Mouse (Mus musculus): ENCODE results near the gene Cyp2d34. TPM values are rescaled to one million over a fixed set of nuclear protein-coding genes. Genes with fewer than 3 reads are reported as not detected.

Cyp2d34 gene
- not detected in 2 replicates for total RNA-seq (2021)
- long read RNA-seq, result 0 reads

DNA sequence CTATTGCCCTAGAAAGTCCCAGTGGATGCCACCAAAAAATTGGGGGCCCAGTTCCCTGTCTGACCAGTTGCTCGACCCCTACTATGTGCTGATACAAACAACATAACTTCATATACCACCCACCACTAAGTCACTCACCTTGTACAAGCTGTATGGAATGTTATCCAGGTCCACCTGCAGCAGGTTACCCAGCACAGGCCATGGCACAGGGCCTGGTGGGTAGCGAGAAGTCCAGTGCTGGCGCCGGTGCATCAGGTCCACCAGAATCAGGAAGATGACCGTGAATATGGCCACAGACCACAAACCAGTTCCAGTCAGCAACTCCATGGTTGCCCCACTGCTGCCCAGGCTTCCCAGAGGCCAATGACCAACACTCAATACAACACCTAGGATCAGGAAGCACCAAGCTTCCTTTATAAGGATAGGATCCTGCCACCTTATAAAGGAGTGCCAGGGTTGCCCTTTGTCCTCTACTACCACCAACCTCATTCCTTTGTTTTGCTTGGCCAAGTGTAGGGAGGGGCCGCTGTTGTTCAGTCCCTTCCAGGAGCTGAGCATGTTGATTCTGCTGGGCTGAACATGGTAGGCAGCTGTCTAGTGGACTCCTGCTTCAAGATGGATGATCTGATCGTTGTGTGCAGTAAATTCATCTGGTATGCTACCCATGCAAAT is at the start of gene Cyp2d34:
Gene Cyp2d34 (minus strand): TSS at position 416 of the 672 bp plus-strand sequence.
- no peak for DNase-seq

- no peak for DNase-seq
Measured at GRCm38 (mm10) chr15:82656346-82656745, 35.6 kb upstream of the Cyp2d34 start.

DNA sequence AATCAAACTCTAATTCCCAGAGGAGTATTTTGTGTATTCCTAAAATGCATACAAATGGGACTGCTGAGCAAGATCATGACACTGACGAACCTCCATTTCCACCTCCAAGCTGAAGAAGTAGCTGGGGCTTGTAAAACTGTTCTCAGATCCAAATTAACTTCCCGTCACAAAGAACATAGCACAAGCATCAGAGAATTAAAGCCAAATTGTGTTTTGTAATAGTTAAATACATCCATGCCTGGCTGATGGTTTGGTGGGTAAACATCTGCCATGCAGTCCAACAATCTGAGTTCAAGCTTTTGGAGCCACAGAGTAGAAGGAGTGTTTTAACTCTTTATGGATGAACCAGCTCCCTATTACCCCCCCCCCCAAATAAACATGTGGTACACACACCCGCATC is 23.6 kb upstream of the Cyp2d34 start:
- no peak for DNase-seq

GRCm38 (mm10) chr15:82643771-82644170 is 23.0 kb upstream of the Cyp2d34 start:
- no peak for DNase-seq

DNA sequence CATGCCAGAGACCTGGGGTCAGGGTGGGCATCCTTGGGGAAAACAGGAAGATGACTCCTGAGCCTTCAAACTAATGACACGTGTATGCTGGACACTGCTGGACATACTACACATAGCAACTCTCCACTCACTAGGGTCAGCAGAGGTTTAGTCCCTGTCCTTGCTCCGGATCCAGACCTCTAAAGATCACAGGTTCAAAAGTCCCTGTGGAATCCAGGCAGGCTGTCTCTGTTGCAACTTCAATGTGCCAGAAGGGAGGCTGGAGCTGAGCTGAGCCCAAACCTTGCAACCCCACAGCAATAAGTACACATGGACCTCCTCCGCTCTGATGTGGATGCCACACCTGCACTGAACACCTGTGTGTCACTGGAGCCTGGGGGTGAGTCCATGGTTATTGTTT is 22.0 kb upstream of the Cyp2d34 start:
- no peak for DNase-seq

DNA sequence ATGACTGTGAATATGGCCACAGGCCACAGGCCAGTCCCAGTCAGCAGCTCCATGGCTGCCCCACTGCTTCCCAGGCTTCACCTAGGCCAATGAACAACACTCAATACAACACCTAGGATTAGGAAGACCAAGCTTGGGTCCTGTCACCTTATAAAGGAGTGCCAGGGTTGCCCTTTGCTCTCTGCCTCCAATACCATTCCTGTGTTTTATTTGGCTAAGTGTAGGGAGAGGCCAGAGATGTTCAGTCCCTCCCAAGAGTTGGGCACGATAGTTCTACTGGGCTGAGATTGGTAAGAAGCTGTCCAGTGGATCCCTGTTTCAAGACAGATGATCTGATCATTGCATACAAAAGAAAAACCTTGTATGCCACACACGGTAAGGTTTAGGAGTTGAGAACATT is 21.2 kb upstream of the Cyp2d34 start:
- DNase-seq, result no peak

DNA sequence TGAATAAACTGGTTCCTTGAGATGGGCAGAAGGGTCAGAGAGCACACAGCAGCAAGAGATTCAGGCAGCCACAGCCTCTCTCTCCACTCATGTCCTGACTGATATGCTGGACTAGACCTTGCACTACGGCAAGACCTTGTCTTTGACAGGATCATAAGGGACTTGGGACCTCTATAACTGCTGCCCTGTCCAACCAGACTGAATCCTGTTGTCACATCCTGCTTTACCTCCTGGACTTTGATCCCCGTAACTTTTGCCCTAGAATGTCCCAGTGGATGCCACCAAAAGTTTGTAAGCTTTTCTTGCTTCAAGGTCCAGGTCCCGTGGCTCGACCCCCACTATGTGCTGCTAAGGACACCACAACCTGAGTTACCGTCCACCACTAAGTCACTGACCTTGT is 20.6 kb upstream of the Cyp2d34 start:
- no peak for DNase-seq

GRCm38 (mm10) chr15:82640201-82640600 is 19.5 kb upstream of the Cyp2d34 start:
- no peak for DNase-seq

DNA sequence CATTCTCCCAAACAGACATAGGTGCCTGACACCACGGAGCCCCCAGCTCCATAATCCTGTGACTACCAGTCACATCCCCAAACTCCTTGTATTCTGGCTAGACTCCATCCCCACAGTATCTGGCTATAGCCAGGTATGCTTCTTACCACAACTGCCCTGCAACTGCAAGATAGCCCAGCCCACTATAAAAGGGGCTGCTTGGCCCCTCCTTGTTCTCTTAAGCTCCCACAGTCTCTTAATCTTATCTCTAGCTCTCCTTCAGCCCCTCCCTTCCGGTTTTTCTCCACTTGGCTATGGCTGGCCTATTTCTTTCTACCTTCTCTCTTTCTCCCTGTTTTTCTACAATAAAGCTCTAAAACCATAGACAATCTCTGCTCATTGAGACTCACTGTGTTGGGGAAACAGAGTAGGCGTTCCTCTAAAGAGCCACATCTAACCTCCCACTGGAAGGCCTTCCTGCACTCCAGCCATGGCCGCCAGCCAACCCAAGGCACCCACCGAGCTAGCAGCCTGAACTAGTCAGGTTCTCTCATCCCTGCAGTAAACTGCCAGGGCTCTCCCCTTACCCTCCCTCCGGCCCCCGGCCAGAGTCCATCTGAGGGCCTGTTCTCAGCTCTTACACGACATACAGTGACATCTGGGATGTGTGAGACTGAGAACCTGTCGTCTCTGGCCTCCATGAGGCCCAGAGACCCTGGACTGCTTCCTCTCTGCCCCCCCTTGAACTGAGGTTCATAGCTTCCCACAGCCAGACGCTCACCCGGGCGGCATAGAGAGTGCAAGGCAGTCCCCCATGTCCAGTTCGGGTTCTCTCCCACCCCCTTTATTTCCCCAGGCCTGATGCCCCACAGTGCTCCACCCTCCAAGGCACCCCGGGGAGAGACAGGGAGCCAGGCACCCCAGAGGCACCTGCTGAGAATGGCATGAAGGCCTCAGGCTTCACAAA is 16.7 kb upstream of the Cyp2d34 start:
- no peak for DNase-seq

GRCm38 (mm10) chr15:82634976-82635375 is 14.2 kb upstream of the Cyp2d34 start:
- DNase-seq, result no peak

- DNase-seq, result no peak
Measured at GRCm38 (mm10) chr15:82621993-82622392, 1.2 kb upstream of the Cyp2d34 start.

DNA sequence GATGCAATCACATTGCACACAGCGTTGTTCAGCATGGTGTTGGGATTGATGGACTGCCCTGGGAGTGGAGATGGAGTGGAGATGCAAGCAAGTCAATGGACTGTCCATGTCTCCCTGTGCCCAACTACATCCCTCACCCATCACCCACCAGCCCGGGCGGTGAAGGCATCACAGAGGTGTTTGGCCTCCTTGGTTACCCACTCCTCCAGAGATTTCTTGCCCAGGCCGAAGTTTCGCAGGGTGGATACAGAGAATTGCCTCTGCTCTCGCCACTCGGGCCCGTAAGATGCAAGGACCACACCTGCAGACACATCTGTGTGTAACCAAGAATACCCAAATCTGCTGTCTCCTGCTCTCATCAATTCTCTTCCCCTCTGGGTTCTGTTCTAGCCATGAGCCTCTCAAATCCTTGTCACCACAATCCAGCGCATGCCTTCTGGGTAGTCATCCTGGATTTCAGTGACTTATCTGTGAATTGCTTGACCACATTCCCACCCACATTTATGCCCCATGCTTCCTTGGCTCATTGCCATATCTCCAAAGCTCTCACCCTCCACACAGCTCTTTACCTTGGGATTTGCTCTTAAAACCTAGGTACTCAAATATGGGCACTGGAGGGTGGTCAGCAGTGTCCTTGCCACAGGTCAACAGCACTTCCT is 2.3 kb downstream of the Cyp2d34 start:
- no peak for DNase-seq

DNA sequence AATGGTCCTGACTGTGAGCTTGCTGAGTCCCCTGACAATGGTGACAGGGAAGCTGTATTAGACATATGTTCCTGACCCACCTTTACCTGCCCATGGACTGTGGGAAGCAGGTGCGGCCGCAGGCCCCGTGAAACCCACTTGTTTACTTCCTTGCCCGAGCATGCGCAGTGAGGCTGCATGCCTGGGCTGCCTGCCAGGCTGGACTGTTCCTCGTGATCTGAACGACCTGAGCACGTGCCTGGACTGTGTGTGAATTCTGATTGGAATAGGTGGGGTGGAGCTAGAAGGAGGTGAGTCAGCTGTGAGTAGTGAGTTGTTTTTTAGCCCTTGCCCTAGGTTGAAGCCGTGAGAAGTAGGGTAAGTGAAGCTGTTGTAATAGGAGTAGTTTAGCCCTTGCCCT is 38.1 kb downstream of the Cyp2d34 start:
- no peak for DNase-seq

DNA sequence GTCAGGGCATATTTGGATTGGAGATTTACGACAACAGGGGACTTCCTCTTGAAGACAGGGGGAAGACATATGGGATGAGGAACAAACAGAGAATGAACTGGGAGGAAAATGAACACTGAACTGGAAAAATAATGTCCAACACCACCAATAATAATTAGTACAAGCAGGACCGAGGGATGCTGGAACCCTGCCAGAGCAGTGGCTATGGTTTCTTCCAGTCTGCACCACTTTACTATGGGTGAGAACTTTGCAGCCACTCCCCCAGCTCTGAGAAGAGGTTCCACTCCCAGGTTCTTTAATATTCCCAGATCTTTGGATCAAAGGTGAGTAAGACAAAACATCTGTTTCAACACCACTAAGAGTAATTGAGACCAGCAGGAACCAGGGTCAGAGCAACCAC is 41.7 kb downstream of the Cyp2d34 start:
- no peak for DNase-seq

- no peak for DNase-seq
Measured at GRCm38 (mm10) chr15:82572856-82573255, 47.9 kb downstream of the Cyp2d34 start.

Small RNA genes lying within 50 kb of the gene (microRNA-seq; reads per million reads assigned to microRNA genes)
- gene Gm27463, result 0 reads per million in 2 experiments
- 0 reads per million in 2 experiments for gene Gm27742

Other genes with a start within 250 kb of the Cyp2d34 start
- 40.4 and 48.4 TPM in 2 replicates for gene Cyp2d22, start 240.7 kb downstream of the Cyp2d34 start, total RNA-seq (2021)
- gene Cyp2d11, start 226.9 kb downstream of the Cyp2d34 start, total RNA-seq (2021), result 0.27 TPM in 1 of 2 replicates, not detected in the other
- 0.55 and 9.2 TPM in 2 replicates for gene Cyp2d10, start 213.8 kb downstream of the Cyp2d34 start, total RNA-seq (2021)
- 3.7 TPM in 1 of 2 replicates, not detected in the other for gene Cyp2d9, start 187.5 kb downstream of the Cyp2d34 start, total RNA-seq (2021)
- gene Cyp2d12, start 65.9 kb downstream of the Cyp2d34 start, total RNA-seq (2021), result not detected in 2 replicates
- gene Cyp2d40, start 143.2 kb upstream of the Cyp2d34 start, total RNA-seq (2021), result not detected in 2 replicates
- 8.0 TPM in 1 of 2 replicates, not detected in the other for gene Cyp2d26, start 173.3 kb upstream of the Cyp2d34 start, total RNA-seq (2021)